Mouse (Mus musculus) gastrocnemius, postnatal 25 days (tissue): Measurements from ENCODE around the gene Ptpn9. TPM values are rescaled to one million over a fixed set of nuclear protein-coding genes. Genes with fewer than 3 reads are reported as not detected.
"Not testable (repeated sequence)": the region's sequence is repeated elsewhere in the genome, so short reads cannot be mapped to it uniquely, and the experiment has no call there.

Source experiments
- DNase-seq: peaks from one replicate; pipeline ENCODE4 v3.0.0; 2022
- long read RNA-seq, 2 experiments: library from polyadenylated mRNA; stranded (forward); transcript quantifications; one replicate each; pipeline ENCODE4 v2.0.0; 2021
- total RNA-seq, 2 experiments: library from RNA; stranded (reverse); gene quantifications; 1 replicate in 1 of 2; 2 replicates in 1 of 2; pipeline ENCODE4 v1.2.3; 2021

Gene Ptpn9
- total RNA-seq = 1 to 10 TPM; 4.4 to 5.4 TPM
- long read RNA-seq, experiment 1, full-length matches to known transcripts = 1 of 2 reads
- long read RNA-seq, experiment 1, partial matches to known transcripts = 1 of 2 reads
- long read RNA-seq, experiment 1, other reads (novel, unspliced or antisense) = 0 of 2 reads
- long read RNA-seq, experiment 2, full-length matches to known transcripts = 4 of 7 reads
- long read RNA-seq, experiment 2, partial matches to known transcripts = 1 of 7 reads
- long read RNA-seq, experiment 2, other reads (novel, unspliced or antisense) = 2 of 7 reads

DNA sequence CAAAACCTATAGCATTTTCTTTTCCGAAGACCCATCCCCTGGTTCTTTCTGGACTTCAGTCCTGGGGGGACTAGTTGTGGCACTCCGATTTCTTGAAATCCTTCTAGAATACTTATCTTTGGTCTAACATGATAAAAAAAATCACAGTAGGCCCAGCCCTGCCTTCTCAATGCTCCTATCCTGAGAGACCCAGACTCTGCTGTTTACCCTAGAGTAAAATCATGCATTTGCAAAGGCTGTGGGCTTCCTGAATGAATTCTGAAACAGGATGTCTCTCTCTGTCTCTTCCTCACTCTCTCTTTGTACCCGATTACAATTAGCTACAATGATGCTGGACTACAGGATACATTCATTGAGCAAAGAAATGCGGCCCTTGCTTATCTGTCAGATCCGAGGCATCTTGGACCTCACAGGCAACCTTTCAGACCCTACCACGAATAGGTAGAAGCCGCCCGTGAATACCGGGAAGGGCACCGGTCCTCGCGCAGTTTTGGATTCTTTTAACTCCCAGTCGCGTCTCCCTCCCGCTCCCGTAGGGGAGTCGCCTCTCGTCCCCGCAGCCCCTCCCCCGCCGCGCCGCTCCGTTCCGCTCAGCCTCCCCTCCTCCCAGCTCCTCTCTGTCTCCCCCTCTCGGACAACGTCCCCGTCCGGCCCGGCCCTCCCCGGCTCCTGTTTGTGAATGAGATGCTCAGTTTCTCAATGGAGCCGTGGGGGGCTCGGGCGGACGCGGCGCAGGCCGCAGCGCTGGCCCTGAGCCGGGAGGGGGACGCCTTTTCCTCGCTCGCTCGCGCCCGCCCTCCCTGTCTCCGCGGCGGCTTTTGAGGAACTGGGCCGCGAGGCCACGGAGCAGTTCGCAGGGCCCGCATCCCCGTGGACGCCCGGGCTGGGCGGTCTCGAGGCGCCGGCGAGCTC lies at the start of gene Ptpn9:
Gene Ptpn9, plus strand, starts transcription at position 638 of the 912 bp plus-strand sequence.
- DNase-seq = peak; percentile 86

DNA sequence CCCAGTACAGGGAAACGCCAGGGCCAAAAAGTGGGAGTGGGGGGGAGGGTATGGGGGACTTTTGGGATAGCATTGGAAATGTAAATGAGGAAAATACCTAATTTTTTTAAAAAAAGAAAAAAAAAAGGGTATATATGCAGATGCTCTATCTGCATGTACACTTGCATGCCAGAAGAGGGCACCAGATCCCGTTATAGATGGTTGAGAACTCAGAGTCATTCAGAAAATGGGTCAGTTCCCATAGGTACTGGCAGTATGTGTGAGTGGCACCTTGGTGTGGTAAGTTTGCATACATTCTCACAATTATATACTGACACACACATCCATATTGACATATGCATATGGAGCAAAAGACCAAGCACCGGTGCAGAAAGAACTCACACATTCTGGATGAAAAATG lies 47.2 kb upstream of the Ptpn9 start:
- not testable (repeated sequence) for DNase-seq

DNA sequence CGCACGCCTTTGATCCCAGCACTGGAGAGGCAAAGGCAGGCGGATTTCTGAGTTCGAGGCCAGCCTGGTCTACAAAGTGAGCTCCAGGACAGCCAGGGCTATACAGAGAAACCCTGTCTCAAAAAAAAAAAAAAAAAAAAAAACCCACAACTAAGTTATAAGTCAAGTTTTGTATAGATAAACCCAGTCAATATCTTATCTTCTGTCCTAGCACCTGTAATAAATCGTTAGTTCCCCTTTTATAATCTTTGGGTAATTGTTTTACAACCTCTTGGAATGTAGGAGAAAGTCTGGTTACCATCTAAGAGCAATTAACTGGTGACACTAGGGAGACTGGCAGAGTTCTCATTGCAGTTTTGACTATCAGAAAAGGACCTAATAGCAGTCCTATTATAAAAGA lies 46.0 kb upstream of the Ptpn9 start:
- not testable (repeated sequence) for DNase-seq

DNA sequence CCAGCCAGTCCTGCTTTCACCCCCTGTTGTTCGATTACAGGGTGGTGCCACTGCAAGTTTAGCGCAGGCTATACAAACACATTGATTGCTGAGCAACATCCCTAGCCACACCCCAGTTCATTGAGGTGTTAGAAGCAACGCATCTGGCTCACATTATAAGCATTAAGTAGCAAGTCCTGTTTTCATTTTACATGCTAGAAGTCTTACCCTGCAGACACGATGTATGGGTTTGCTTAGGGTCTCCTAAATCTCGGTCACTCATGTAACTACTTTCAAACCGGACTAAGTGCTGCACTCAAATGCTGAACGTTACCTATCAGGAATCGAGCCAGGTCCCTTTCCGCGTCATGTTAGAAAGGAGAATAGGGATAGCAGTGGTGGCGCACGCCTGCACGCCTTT lies 45.0 kb upstream of the Ptpn9 start:
- no peak for DNase-seq

DNA sequence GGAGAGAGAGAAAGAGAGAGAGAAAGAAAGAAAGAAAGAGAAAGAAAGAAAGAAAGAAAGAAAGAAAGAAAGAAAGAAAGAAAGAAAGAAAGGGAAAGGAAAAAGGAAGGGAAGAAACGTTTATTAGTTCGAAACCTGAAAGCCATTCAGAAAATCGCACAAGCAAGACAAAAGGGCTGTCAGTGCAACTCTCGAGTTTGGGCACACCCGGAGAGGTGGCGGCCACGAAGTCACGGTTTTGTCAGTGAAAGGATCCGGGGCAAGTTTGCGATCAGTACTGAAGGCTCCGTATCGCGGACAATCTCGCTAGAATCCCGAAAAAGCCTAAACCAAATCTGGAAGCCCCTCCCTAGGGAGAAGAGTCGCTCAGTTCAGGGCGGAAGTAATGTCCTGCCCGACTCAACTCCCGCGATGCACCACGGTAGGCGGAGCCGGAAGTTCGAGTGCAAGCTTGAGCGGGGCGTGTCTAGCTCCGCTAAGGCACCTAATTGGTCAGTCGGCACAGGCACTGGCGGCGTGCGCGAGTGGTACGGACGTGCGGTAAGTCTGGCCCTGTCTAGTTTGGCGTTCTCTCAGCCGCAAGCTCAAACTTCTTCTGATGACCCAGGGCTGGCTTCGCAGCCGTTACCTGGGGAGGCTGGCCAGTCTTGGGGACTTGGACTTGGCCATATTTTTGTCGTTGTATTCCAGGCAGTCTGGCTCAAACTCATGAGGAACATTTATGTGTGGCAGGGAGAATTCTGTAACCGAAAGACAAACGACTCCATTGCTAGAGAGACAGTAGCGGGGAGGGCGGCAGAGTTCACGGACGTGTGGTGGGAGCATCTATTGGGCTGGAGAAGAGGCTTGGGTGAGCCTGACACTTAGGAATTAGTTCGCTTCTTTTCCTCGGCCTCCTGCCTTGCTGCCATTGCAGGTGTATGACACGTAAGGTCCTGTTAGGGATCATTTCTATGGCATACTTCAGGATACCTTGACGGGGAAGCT lies 44.0 kb upstream of the Ptpn9 start, which contains the start of gene Snupn:
Gene Snupn, plus strand, starts transcription at position 465 of the 987 bp plus-strand sequence.
- peak; percentile 97 for DNase-seq

DNA sequence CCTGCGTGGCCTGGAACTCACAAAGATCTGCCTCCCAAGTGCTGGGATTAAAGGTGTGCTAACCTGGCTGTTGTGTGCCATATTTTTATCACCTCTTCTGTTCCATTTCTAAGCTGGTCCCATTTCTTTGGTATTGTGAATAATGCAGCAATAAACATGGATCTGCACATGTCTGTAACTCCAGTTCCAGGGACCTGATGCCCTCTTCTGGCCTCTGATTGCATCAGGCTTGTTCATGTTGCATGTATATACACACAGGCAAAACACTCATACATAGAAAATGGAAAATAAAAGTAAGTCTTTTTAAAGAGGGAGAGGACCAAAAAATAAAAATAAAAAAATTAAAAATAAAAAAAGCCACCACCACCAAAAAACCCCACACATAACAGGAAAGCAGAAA lies 41.2 kb upstream of the Ptpn9 start:
- no peak for DNase-seq

DNA sequence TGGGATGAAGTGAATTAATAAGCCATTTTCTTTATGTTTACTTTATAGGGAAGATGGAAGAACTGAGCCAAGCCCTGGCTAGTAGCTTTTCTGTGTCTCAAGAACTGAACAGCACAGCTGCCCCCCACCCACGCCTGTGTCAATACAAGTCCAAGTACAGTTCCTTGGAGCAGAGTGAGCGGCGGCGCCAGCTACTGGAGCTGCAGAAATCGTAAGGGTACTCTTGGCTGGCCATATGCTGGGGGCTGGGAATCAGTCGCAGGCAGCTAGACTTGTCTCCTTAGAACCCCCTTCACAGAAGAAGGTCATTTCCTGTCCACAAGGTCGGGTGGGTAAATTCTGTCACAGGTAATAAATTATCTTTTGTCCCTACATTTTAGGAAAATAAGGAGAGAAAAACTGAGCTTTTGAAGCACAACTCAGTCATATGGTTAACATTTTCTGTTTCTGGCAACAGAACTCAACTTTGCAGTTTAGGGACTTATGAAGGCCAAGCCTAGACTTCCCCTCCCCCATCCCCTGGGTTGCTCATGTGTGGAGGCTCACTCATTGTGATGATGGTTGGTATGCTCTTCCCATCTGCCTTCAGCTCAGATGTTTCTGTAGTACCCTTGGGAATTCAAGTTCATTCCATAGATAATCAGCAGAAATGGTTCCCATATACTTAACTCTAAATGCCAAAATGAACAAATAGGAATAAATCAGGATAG lies 37.6 kb upstream of the Ptpn9 start:
- DNase-seq = no peak

DNA sequence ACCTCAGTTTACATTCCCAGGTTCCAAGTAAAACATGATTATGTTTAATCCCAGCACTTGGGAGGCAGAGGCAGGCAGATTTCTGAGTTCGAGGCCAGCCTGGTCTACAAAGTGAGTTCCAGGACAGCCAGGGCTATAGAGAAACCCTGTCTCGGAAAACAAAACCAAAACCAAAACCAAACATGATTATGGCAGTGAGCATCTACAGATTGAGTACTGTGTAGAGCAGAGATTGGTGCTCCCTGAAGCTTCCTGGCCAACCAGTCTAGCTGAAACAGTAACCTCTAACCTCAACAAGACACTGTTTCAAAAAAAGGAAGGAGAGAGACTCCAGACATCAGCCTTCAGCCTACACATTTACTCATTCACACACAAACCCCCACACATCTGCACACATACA lies 36.0 kb upstream of the Ptpn9 start:
- no peak for DNase-seq

DNA sequence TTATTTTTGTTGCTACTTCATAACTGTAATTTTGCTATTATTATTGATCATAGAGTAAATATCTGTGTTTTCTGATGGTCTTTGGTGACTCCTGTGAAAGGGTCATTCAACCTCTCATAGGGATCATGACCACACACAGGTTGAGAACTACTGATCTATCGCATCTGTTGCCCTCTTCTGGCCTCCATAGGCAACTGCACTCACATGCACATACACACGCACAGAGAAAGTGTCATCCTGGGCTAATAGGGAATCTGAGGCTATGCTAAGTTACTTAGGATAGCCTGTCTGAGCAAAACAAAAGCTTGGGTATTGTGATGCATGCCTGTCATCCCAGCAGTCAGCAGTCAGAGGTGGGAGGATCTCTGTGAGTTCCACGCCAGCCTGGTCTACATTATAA lies 33.1 kb upstream of the Ptpn9 start:
- no peak for DNase-seq

DNA sequence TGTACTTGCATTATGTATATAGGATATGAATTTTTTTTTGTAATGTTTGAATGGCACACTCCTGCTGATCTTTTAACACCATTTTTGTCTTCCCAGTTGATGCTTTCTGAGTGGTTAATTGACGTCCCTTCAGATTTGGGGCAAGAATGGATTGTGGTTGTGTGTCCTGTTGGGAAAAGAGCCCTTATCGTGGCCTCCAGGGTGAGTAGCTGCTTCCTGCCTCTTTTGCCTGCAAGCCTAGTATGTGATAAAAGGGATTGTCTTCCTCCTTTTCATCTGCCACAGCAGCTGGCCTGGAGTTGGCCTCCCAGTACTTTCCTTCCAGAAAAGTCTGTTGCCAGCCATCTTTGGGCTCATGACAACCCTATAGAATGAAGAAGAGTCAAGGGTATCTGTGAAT lies 24.6 kb upstream of the Ptpn9 start:
- no peak for DNase-seq

DNA sequence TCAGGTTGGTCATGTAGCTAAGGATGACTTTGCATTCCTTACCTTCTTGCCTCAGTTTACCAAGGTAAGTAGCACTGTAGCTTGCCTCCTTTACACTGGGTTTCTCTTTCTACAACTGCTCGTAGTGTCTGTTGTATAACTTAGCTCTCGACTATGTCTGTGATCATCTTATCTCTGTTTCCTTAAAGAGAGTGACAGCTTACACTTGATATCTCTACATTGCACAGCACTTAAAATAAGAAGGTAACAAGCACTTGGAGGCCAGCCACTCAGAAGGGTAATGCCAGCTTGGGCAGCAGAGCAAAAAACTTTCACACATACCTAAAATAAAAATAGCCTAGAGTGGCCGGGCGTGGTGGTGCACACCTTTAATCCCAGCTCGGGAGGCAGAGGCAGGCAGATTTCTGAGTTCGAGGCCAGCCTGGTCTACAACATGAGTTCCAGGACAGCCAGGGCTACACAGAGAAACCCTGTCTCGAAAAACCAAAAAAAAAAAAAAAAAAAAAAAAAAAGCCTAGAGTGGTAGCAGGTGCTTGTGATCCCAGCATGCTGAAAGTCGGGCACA lies 20.7 kb upstream of the Ptpn9 start:
- no peak for DNase-seq

DNA sequence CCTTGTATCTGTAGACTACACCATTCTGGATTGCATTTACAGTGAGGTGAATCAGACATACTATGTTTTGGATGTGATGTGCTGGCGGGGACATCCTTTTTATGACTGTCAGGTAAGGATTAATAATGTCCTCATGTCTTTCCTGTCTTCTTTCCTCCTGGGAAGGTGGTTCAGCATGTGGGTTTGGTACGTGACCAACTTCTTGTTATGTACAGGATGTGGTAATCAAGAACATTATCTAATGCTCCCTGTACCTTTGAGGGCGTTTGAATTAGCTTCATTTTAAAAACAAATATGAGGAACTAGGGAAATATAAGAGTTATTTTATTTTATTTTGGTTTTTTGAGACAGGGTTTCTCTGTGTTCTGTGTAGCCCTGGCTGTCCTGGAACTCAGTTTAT lies 19.5 kb upstream of the Ptpn9 start:
- no peak for DNase-seq

DNA sequence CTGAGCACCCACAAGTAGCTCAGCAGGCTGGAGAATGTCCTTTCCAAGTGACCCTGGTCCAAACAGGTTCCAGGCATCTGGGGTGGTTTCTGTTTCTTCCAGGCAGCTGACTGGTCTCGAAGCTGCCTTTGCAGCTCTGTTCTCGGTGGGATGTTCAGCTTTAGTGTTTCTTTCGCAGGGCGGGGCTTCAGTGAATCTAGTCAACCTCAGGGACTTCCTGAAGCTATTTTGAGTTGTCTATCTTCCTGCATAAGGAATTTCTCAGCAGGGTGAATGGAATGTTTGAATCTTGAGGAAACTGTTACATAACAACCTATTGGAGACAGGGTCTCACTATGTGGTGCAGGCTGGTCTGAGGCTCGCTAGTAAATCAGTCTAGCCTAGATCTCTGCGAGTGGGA lies 14.5 kb upstream of the Ptpn9 start:
- no peak for DNase-seq

DNA sequence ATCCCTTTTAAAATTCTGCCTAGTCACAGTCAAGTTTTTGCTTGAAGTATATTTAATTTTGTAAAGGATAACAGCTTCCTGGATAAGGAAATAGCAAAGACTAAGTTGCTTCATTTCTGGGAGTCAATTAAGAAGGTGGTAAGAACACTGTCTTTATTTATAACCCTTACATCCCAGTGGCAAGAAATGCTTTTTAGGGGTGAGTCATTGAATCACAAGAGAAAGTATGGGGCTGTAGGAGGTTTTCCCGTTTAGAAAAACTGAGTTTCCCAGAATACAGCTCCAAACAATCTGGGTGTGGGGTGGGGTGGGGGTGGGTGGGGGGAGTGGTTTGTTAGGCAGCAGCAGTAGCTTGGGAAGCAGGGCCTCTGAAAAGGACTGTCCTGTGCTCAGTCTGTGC lies 13.2 kb upstream of the Ptpn9 start:
- no peak for DNase-seq

DNA sequence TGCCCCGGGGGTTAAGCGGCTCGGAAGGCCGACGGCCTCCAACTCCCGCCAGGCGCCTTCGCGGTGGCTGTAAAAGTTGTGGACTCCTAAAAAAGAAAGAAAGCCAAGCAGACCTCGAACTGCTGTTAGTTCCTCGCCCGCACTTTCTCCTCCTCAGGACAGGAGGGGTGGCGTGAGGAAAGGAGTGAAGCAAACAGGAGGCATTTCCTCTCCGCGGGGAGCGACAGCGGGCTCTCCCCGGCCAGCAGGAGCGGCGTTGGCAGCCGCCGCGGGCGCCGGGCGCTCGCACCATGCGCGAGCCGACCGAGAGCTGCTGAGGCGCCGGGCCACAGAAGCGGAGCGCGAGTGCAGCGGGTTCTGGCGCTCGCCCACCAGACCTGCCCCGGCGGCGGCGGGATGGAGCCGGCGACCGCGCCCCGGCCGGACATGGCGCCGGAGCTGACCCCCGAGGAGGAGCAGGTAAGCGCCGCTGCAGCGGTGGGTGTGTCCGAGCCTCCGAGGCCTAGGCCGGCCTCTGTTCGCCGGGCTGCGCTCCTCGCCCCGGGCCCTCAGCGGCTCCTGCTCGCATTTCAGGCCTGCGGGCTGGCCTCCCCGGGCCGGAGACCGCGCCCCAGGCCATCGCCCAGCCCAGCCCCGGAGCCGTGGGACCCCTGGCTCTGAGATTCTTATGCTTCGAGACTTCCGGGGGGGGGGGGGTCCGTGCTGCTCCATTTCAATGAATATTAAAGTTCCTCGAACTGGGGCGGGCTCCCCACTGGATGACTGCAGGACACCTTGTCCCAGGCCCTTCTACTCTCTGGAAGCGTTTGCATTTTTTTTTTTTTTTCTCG lies 690 bp downstream of the Ptpn9 start:
- peak; percentile 62 for DNase-seq

DNA sequence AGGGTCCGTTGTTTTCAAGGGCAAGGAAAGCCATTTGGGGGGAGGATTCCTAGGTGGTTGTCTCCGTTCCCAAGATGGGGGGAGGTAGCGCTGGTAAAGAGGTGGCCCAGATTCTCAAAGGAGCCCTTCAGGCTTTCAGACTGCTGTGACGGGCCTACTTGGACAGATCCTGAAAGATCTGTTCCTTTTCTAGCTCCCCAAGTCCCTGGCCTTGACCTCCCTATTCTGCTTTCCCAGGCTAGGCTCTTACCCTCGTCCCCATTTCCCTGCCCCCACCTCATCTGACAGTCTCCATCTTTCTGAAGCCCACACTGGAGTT lies 1.3 kb downstream of the Ptpn9 start:
- no peak for DNase-seq

DNA sequence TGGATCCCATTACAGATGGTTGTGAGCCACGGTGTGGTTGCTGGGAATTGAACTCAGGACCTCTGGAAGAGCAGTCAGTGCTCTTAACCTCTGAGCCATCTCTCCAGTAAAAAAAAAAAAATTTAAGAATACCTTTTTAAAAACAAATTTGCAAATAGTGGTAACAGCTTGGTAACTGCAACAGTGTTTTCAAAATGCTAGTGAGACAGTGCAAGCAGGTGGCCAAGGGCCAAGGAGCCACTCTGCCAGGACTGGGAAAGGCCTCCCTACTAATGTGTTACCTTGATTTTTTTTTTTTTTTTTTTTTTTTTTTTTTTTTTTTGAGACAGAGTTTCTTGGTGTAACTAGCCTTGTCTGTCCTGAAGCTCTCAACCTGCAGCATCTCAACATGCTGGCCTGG lies 2.5 kb downstream of the Ptpn9 start:
- not testable (repeated sequence) for DNase-seq

DNA sequence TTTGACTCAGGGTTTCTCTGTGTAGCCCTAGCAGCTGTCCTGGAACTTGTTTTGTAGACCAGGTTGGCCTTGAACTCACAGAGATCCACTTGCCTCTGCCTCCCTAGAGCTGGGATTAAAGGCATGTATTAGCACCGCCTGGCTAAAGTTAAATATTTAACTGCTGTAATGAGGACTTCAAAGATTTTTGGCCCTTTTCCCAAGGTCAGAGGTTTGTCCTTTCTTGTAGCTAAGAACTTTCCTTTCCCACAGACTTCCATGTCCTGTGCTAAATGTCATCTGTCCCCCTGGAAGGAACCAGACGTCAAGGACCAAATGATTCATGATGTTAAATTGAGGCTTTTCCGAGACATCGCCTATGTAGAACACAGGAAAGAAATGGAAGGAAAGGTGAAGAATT lies 8.3 kb downstream of the Ptpn9 start:
- DNase-seq = no peak

DNA sequence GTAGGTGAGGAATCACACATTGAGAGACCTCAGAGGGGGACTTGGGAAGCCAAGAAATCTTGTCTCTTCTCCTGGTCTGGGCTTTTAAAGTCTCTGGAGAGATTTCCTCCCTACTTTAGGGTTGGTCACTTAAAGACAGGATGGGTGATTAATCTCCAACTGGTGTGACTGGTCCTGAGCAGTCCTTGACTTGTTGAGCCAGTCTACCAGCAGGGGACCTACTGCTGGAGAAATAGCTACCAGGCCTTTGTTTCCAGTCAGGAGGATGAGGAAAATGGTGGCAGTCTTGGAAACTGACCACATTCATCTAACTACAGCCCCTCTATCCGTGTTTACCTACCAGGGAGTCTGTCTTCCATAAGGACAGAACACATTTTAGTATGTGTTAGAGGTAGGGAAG lies 17.7 kb downstream of the Ptpn9 start:
- DNase-seq = no peak

DNA sequence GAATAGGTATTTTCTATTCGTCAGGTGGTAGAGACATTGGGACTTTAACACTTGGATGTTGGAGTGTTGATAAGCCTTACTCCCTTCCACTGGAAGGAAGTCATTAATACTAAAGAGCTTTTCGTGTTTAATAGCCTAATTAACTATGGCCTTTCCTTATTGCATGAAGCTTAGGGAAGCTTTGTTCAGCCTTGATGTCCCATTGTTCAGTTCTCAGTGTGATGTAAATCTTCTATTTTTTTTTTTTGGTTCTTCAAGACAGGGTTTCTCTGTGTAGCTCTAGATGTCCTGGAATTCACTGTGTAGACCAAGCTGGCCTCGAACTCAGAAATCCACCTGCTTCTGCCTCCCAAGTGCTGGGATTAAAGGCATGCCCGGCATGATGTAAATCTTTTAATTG lies 18.2 kb downstream of the Ptpn9 start:
- DNase-seq = no peak

DNA sequence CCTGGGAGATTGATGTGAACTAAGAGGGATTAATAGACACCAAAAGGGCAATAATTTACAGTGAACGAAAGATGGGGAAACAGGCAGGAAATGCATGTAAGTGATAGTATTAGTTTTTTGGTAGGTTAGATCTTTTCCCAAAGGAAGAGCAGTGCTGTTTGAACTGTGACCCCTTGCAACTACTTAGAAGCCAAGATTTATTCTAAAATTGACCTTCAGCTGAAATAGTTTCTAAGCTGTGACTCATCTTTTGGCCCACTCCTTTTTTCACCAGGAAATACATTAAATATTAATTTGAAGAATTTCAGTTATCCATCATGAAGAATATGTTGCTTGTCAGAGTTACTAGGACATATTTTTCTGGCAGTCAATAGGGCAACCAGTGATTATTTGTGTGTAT lies 19.0 kb downstream of the Ptpn9 start:
- DNase-seq = no peak
